Mouse (Mus musculus): ENCODE measurements at regions not wholly inside any gene's neighbourhood (a gene's known extent, or its start where the extent isn't known, plus 50 kb on each side); places are given as distances from the start of the nearest gene placed in this dataset.
"Not testable (repeated sequence)": the region's sequence is repeated elsewhere in the genome, so short reads cannot be mapped to it uniquely, and the experiment has no call there.

DNA sequence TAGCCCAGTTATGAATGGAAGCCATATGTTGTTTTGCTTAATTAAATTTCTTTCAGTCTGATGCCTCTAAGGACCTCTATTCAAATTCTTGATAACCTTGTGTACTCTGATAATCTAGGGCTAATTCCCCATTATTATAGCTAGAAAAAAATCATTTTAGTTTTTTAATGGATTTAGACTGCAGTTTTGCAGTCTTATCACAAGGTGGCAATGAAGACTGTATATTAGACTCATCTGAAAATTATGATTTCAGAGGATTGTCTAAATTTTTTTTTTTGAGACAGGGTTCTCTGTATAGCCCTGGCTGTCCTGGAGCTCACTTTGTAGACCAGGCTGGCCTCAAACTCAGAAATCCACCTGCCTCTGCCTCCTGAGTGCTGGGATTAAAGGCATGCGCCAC is 1292.9 kb upstream of the Tacstd2 start:
- not testable (repeated sequence) for TF ChIP-seq CTCF (IDR thresholded peaks at IDR 0.05; ENCODE audit: control insufficient read depth, insufficient read depth, insufficient replicate concordance, low read depth, low read length); POLR2A (IDR thresholded peaks at IDR 0.05; ENCODE audit: control insufficient read depth, low read depth, low read length)
